Mouse (Mus musculus): ENCODE results near the gene Il13. TPM values are rescaled to one million over a fixed set of nuclear protein-coding genes. Genes with fewer than 3 reads are reported as not detected.

The Il13 gene
- total RNA-seq, 2 experiments from 2014 or later, result not detected

DNA sequence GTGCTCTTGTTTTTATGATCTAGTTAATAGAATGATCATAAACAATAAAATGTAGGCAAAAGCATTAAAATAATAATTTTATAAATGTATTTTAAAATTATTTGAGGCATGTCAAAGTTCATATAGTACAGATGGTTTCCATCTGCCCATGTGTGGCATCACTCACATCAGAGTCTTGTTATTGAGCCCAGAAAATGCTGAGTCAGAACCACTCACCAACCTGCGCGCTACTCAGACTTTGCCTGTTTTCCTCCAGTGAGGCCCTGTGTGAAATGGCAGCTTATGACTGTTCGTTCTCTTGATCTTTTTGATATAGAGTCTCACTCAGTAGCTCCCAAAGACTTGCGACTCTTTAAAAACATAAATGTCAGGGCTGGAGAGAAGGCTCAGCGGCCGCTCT is 49.0 kb downstream of the Il13 start:
- DNase-seq (ENCODE audit: low spot score in 2 of 2), result no peak

DNA sequence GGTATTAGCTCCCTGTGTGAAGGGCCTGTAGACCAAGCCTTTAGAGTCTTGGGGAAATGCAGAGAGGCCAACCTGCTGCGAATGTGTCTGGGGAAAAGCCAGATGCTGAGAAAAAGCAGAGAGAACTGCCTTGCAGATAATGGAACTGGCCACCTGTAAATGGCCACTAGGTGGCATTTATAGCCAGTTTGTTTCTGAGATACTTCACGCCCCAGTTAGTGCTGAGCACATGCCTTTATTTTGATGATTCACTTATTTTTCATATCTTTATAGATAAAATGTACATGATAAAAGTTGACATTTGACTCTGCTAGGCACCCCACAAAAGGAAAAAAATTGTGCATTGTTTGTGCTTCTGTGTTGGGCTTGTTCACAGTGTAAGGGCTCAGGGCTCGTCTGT is 49.7 kb downstream of the Il13 start:
- DNase-seq (ENCODE audit: low spot score in 2 of 2), result peak in 1 of 2 experiments; percentile 51

GRCm38 (mm10) chr11:53583151-53583550 is 51.4 kb downstream of the Il13 start:
- DNase-seq (ENCODE audit: low spot score in 2 of 2), result no peak

Other genes with a start within 250 kb of the Il13 start
- not detected for gene Leap2, start 211.5 kb downstream of the Il13 start, total RNA-seq (2021)
- 100 to 1,000 TPM; 406 TPM for gene Uqcrq, start 203.9 kb downstream of the Il13 start, total RNA-seq (2021)
- gene Gdf9, start 203.7 kb downstream of the Il13 start, total RNA-seq (2021), result under 1 TPM; 0.56 to 0.74 TPM
- under 1 TPM; 0.13 to 0.27 TPM for gene Gm10447, start 177.6 kb downstream of the Il13 start, total RNA-seq (2021)
- 1 to 10 TPM; 5.7 TPM for gene Shroom1, start 177.5 kb downstream of the Il13 start, total RNA-seq (2021)
- gene Gm9837, start 164.2 kb downstream of the Il13 start, total RNA-seq (2021), result under 1 TPM in 1 of 2 experiments, not detected in 1; 0.62 TPM
- gene Gm9945, start 154.5 kb downstream of the Il13 start, total RNA-seq (2021), result 1 to 10 TPM; 2.3 to 2.5 TPM
- gene Sowaha, start 154.4 kb downstream of the Il13 start, total RNA-seq (2021), result 100 to 1,000 TPM; 144 to 146 TPM
- 100 to 1,000 TPM; 262 to 269 TPM for gene Sept8, start 115.4 kb downstream of the Il13 start, total RNA-seq (2021)
- 100 to 1,000 TPM; 121 to 127 TPM for gene Kif3a, start 67.3 kb downstream of the Il13 start, total RNA-seq (2021)
- not detected for gene Il4, start 16.0 kb downstream of the Il13 start, total RNA-seq (2021)
- 10 to 100 TPM; 13.2 to 13.9 TPM for gene Rad50, start 72.6 kb upstream of the Il13 start, total RNA-seq (2021)
- gene Il5, start 86.1 kb upstream of the Il13 start, total RNA-seq (2021), result not detected
- gene Irf1, start 135.3 kb upstream of the Il13 start, total RNA-seq (2021), result 10 to 100 TPM in 1 of 2 experiments, 1 to 10 TPM in 1; 9.4 to 11.6 TPM
- 1 to 10 TPM in 1 of 2 experiments, under 1 TPM in 1; 0.99 to 1.9 TPM for gene Gm17334, start 138.5 kb upstream of the Il13 start, total RNA-seq (2021)
- 1 to 10 TPM; 7.4 to 7.9 TPM for gene Gm12216, start 224.6 kb upstream of the Il13 start, total RNA-seq (2021)

All from layer of hippocampus, adult 18-20 months (tissue).